Mouse (Mus musculus) midbrain, embryonic 11.5 days (tissue): ENCODE data around the gene Ndufb10. TPM values are rescaled to one million over a fixed set of nuclear protein-coding genes. Genes with fewer than 3 reads are reported as not detected.

Experiments used
- ATAC-seq: fragments of 200-750 bp; cut with Nextera tagmentation; 2 replicates; pipeline ENCODE4 v1.8.0; 2017; ENCODE audit warnings: moderate TSS enrichment, moderate library complexity; ENCODE audit not compliant: low FRiP score
- DNase-seq: peaks from one replicate; pipeline ENCODE4 v3.0.0; 2015; ENCODE audit warnings: low spot score; ENCODE audit errors: missing footprints
- H3K27ac ChIP-seq: fragments of 300-500 bp; sonication (generic); 2 replicates; pipeline ENCODE4 v1.5.1; 2014; ENCODE audit warnings: low read depth, low read length
- H3K27me3 ChIP-seq: fragments of 300-500 bp; sonication (generic); 2 replicates; pipeline ENCODE4 v1.6.1; 2014; ENCODE audit warnings: mild to moderate bottlenecking, low read length, moderate library complexity, mixed read lengths; ENCODE audit not compliant: control insufficient read depth, insufficient read depth
- H3K36me3 ChIP-seq: fragments of 300-500 bp; sonication (generic); 2 replicates; pipeline ENCODE4 v1.6.1; 2014; ENCODE audit warnings: mild to moderate bottlenecking, low read length, moderate library complexity, mixed read lengths; ENCODE audit not compliant: control insufficient read depth, insufficient read depth
- H3K4me1 ChIP-seq: fragments of 300-500 bp; sonication (generic); 2 replicates; pipeline ENCODE4 v1.6.1; 2014; ENCODE audit warnings: low read length; ENCODE audit not compliant: control insufficient read depth, insufficient read depth
- H3K4me2 ChIP-seq: fragments of 300-500 bp; sonication (generic); 2 replicates; pipeline ENCODE4 v1.6.1; 2014; ENCODE audit warnings: mild to moderate bottlenecking, moderate library complexity
- H3K4me3 ChIP-seq: fragments of 300-500 bp; sonication (generic); 2 replicates; pipeline ENCODE4 v1.5.1; 2014; ENCODE audit warnings: low read depth, low read length
- H3K9ac ChIP-seq: fragments of 300-500 bp; sonication (generic); 2 replicates; pipeline ENCODE4 v1.6.1; 2014; ENCODE audit warnings: low read length
- H3K9me3 ChIP-seq: fragments of 300-500 bp; sonication (generic); 2 replicates; pipeline ENCODE4 v1.6.1; 2016; ENCODE audit warnings: low read length; ENCODE audit not compliant: control insufficient read depth
- WGBS: fragments of 180-500 bp; shearing (Covaris S2); extraction: QIAGEN DNeasy Blood & Tissue Kit; methylation state at CpG from one replicate; pipeline ENCODE4 v1.1.7; 2014; 5-methylcytosine and 5-hydroxymethylcytosine counted together
- polyA plus RNA-seq: library from polyadenylated mRNA; unstranded; fragments of >200 nt; fragmentation: Nextera tagmentation; extraction: Ambion mirVana; gene quantifications from 2 replicates; pipeline ENCODE4 v1.2.1, GENCODE M21; 2014

The Ndufb10 gene
- polyA plus RNA-seq, 1 experiment from 2014 or later = 210 TPM

- Histone ChIP-seq H3K27ac (no peak overlapping the region), H3K4me1 (peaks cover 7% of the 10 kb centered on the region), H3K9ac (no peak overlapping the region), H3K9me3 (no peaks in the 10 kb centered on the region), H3K4me2 (no peak overlapping the region), H3K36me3 (no peaks in the 10 kb centered on the region), H3K27me3 (peaks cover 52% of the 10 kb centered on the region), H3K4me3 (no peak overlapping the region)
- peak; percentile 86 for DNase-seq
- no peak for ATAC-seq
- 19% methylated on average over 4 of the region's 4 CpGs for WGBS
Measured at GRCm38 (mm10) chr17:24751528-24751927, 27.2 kb upstream of the Ndufb10 start.

GRCm38 (mm10) chr17:24746986-24747385 lies 22.7 kb upstream of the Ndufb10 start:
- WGBS = 45% methylated on average over 4 of the region's 4 CpGs

GRCm38 (mm10) chr17:24745526-24746497 lies 21.5 kb upstream of the Ndufb10 start:
- Histone ChIP-seq H3K27ac (no peak overlapping the region), H3K9me3 (no peaks in the 10 kb centered on the region), H3K4me2 (no peak overlapping the region), H3K4me3 (no peak overlapping the region), H3K36me3 (no peaks in the 10 kb centered on the region), H3K9ac (no peak overlapping the region), H3K4me1 (no peaks in the 10 kb centered on the region), H3K27me3 (peaks cover 11% of the 10 kb centered on the region)
- WGBS = 18% methylated on average over 7 of the region's 7 CpGs
- DNase-seq (peak; percentile 97), ATAC-seq (peak; percentile 67; the same call in 1 of the 2 replicates)

More at GRCm38 (mm10) chr17:24746986-24747385, 22.7 kb upstream of the Ndufb10 start:
- H3K27ac ChIP-seq = no peak overlapping the region
- H3K27me3 ChIP-seq = peaks cover 21% of the 10 kb centered on the region
- no peak for ATAC-seq
- no peaks in the 10 kb centered on the region for H3K4me1 ChIP-seq
- no peaks in the 10 kb centered on the region for H3K9me3 ChIP-seq
- no peaks in the 10 kb centered on the region for H3K36me3 ChIP-seq
- no peak overlapping the region for H3K4me3 ChIP-seq
- H3K9ac ChIP-seq = no peak overlapping the region
- H3K4me2 ChIP-seq = no peak overlapping the region
- DNase-seq = peak; percentile 56

- ATAC-seq = no peak
- H3K27me3 ChIP-seq = no peaks in the 10 kb centered on the region
- no peaks in the 10 kb centered on the region for H3K4me1 ChIP-seq
- DNase-seq = peak; percentile 69
- no peaks in the 10 kb centered on the region for H3K36me3 ChIP-seq
- no peak overlapping the region for H3K4me3 ChIP-seq
- H3K27ac ChIP-seq = no peak overlapping the region
- H3K9me3 ChIP-seq = no peaks in the 10 kb centered on the region
- H3K4me2 ChIP-seq = no peak overlapping the region
- no peak overlapping the region for H3K9ac ChIP-seq
- 72% methylated on average over 3 of the region's 3 CpGs for WGBS
Measured at GRCm38 (mm10) chr17:24744381-24744780, 20.1 kb upstream of the Ndufb10 start.

- Histone ChIP-seq H3K9me3 (no peaks in the 10 kb centered on the region), H3K9ac (no peak overlapping the region), H3K4me1 (no peaks in the 10 kb centered on the region), H3K36me3 (no peaks in the 10 kb centered on the region), H3K27ac (no peak overlapping the region), H3K27me3 (no peaks in the 10 kb centered on the region), H3K4me2 (no peak overlapping the region), H3K4me3 (no peak overlapping the region)
- ATAC-seq = no peak
- DNase-seq = peak; percentile 19
- 76% methylated on average over 5 of the region's 5 CpGs for WGBS
Measured at GRCm38 (mm10) chr17:24743896-24744295, 19.6 kb upstream of the Ndufb10 start.

GRCm38 (mm10) chr17:24742307-24742706 lies 18.0 kb upstream of the Ndufb10 start:
- Histone ChIP-seq H3K27ac (no peak overlapping the region), H3K4me3 (no peak overlapping the region), H3K9me3 (no peaks in the 10 kb centered on the region), H3K4me2 (no peak overlapping the region), H3K4me1 (peaks cover 1% of the 10 kb centered on the region; the same call in 1 of the 2 replicates), H3K27me3 (no peaks in the 10 kb centered on the region), H3K9ac (no peak overlapping the region), H3K36me3 (no peaks in the 10 kb centered on the region)
- DNase-seq (peak; percentile 8), ATAC-seq (no peak)
- WGBS = 90% methylated on average over 8 of the region's 8 CpGs

GRCm38 (mm10) chr17:24739926-24740325 lies 15.6 kb upstream of the Ndufb10 start:
- Histone ChIP-seq H3K27me3 (no peaks in the 10 kb centered on the region), H3K9me3 (no peaks in the 10 kb centered on the region), H3K36me3 (no peaks in the 10 kb centered on the region), H3K4me3 (no peak overlapping the region), H3K4me2 (no peak overlapping the region), H3K27ac (no peak overlapping the region), H3K4me1 (peaks cover 11% of the 10 kb centered on the region), H3K9ac (no peak overlapping the region)
- peak; percentile 21 for DNase-seq
- whole genome bisulfite sequencing = 81% methylated on average over 8 of the region's 8 CpGs
- ATAC-seq = no peak

GRCm38 (mm10) chr17:24738238-24738637 lies 14.0 kb upstream of the Ndufb10 start:
- Histone ChIP-seq H3K27ac (no peak overlapping the region), H3K9ac (no peak overlapping the region), H3K36me3 (no peaks in the 10 kb centered on the region), H3K4me3 (no peak overlapping the region), H3K9me3 (no peaks in the 10 kb centered on the region), H3K4me1 (peaks cover 11% of the 10 kb centered on the region), H3K27me3 (no peaks in the 10 kb centered on the region), H3K4me2 (no peak overlapping the region)
- ATAC-seq = no peak
- 83% methylated on average over 4 of the region's 4 CpGs for WGBS
- DNase-seq = peak; percentile 31

- Histone ChIP-seq H3K9me3 (no peaks in the 10 kb centered on the region), H3K36me3 (no peaks in the 10 kb centered on the region), H3K27ac (no peak overlapping the region), H3K9ac (no peak overlapping the region), H3K4me3 (peak overlapping the region; percentile 56), H3K4me2 (peak overlapping the region; percentile 90), H3K4me1 (peaks cover 11% of the 10 kb centered on the region), H3K27me3 (no peaks in the 10 kb centered on the region)
- ATAC-seq (no peak), DNase-seq (peak; percentile 81)
- WGBS = 31% methylated on average over 8 of the region's 8 CpGs
Measured at GRCm38 (mm10) chr17:24737135-24737810, 13.0 kb upstream of the Ndufb10 start.
